Mouse (Mus musculus) intestine, postnatal 0 days (tissue): ENCODE results near the gene Mrgpre. TPM values are rescaled to one million over a fixed set of nuclear protein-coding genes. Genes with fewer than 3 reads are reported as not detected.

Source experiments
- ATAC-seq: fragments of 200-750 bp; cut with Nextera tagmentation; 2 replicates; pipeline ENCODE4 v1.8.0; 2017; ENCODE audit warnings: mild to moderate bottlenecking, moderate TSS enrichment, moderate library complexity
- H3K27ac ChIP-seq: fragments of 300-500 bp; sonication (generic); 2 replicates; pipeline ENCODE4 v1.5.1; 2014; ENCODE audit warnings: mild to moderate bottlenecking, low read depth, low read length, moderate library complexity
- H3K27me3 ChIP-seq: fragments of 300-500 bp; sonication (generic); replicated peaks from 2 replicates; pipeline ENCODE4 v1.6.1; 2014; ENCODE audit warnings: low read length, mixed read lengths; ENCODE audit not compliant: control insufficient read depth, insufficient read depth
- H3K36me3 ChIP-seq: fragments of 300-500 bp; sonication (generic); 2 replicates; pipeline ENCODE4 v1.6.1; 2014; ENCODE audit warnings: mild to moderate bottlenecking, moderate library complexity; ENCODE audit not compliant: control insufficient read depth, insufficient read depth
- H3K4me1 ChIP-seq: fragments of 300-500 bp; sonication (generic); replicated peaks from 2 replicates; pipeline ENCODE4 v1.6.1; 2014; ENCODE audit warnings: antibody characterized with exemption, low read length, mixed read lengths; ENCODE audit not compliant: control insufficient read depth, insufficient read depth
- H3K4me2 ChIP-seq: fragments of 300-500 bp; sonication (generic); replicated peaks from 2 replicates; pipeline ENCODE4 v1.6.1; 2014; ENCODE audit warnings: low read depth, mild to moderate bottlenecking, moderate library complexity
- H3K4me3 ChIP-seq: fragments of 300-500 bp; sonication (generic); 2 replicates; pipeline ENCODE4 v1.5.1; 2014; ENCODE audit warnings: low read depth, low read length
- H3K9ac ChIP-seq: fragments of 300-500 bp; sonication (generic); 2 replicates; pipeline ENCODE4 v1.6.1; 2014; ENCODE audit warnings: mild to moderate bottlenecking, low read depth, low read length
- H3K9me3 ChIP-seq: fragments of 300-500 bp; sonication (generic); 2 replicates; pipeline ENCODE4 v1.6.1; 2016; ENCODE audit warnings: mixed run types; ENCODE audit not compliant: control insufficient read depth
- CTCF ChIP-seq: sonication (generic); IDR thresholded peaks from 2 replicates; pipeline ENCODE4 v1.5.1; 2016; ENCODE audit warnings: low read depth, mild to moderate bottlenecking, control low read depth, antibody characterized with exemption, moderate library complexity
- WGBS: fragments of 180-500 bp; shearing (Covaris S2); extraction: QIAGEN DNeasy Blood & Tissue Kit; methylation state at CpG from one replicate; pipeline ENCODE4 v1.1.7; 2014; 5-methylcytosine and 5-hydroxymethylcytosine counted together
- microRNA-seq: library from miRNA; unstranded; fragments of <30 nt; microRNA quantifications from one replicate; pipeline ENCODE4, GENCODE M21; 2016
- polyA plus RNA-seq: library from polyadenylated mRNA; unstranded; fragments of >200 nt; fragmentation: Nextera tagmentation; extraction: Ambion mirVana; gene quantifications from 2 replicates; pipeline ENCODE4 v1.2.1, GENCODE M21; 2015

Gene Mrgpre
- polyA plus RNA-seq, 1 experiment from 2014 or later = 1.5 TPM

DNA sequence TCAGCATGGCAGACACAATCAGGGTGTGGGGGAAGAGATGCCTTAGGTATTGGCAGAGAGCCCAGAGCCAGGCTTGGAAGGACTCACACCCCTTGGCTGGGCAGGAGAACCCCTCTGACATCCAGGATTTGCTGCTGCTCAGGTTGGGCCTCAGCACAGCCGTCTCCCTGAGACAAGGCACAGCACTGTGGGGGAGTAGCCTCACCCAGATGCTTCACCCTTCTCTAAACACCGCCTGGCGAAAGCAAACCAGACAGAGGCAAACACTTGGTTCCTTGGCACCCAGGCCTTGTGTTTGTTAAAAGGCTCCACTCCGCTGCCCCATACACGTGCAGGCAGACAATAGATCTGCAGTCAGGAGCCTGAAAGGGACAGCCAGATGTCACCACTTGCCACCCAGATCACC is 45.7 kb downstream of the Mrgpre start:
- H3K27me3 ChIP-seq = no peaks in the 10 kb centered on the region
- no peaks in the 10 kb centered on the region for H3K9me3 ChIP-seq
- peak; percentile 25; the same call in 1 of the 2 replicates for ATAC-seq
- 39% methylated on average over 5 of the region's 5 CpGs for WGBS
- 0 out of 2 replicates have a peak overlapping the region, but pooled peaks have one; percentile 24 for H3K9ac ChIP-seq
- no peak overlapping the region; the same call in 1 of the 2 replicates for H3K27ac ChIP-seq
- peak overlapping the region; percentile 89 for H3K4me2 ChIP-seq
- peaks cover 9% of the 10 kb centered on the region; the same call in 1 of the 2 replicates for H3K4me1 ChIP-seq
- peaks cover 3% of the 10 kb centered on the region; the same call in 1 of the 2 replicates for H3K36me3 ChIP-seq
- no peak for TF ChIP-seq CTCF
- H3K4me3 ChIP-seq = peak overlapping the region; percentile 70; the same call in 1 of the 2 replicates

GRCm38 (mm10) chr7:143738194-143738593 is 46.1 kb downstream of the Mrgpre start:
- 34% methylated on average over 6 of the region's 6 CpGs for WGBS

DNA sequence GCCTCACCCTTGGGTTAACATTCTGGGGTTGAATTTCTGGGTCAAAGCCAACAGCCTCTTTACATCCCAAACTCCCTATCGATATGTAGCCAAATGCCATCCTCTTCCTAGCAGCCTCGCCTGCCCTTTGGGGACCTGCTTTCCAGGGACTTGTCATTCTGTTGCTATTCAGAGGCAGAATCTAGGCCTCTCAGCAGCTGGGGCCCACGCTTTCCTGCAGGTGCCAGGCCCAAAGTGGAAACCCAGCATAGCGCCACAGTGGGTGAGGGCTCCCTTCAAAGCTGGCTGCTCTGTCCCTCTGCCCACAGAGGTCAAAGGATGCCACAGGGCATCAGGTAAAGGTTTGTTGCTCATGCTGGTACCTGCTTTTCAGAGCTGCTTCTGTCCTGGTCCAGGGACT is 50.6 kb downstream of the Mrgpre start:
- 92% methylated on average over 4 of the region's 4 CpGs for WGBS

More at GRCm38 (mm10) chr7:143738194-143738593, 46.1 kb downstream of the Mrgpre start:
- TF ChIP-seq CTCF = no peak
- Histone ChIP-seq H3K36me3 (peaks cover 3% of the 10 kb centered on the region; the same call in 1 of the 2 replicates), H3K9me3 (no peaks in the 10 kb centered on the region), H3K9ac (0 out of 2 replicates have a peak overlapping the region, but pooled peaks have one; percentile 24), H3K4me2 (peak overlapping the region; percentile 89), H3K27me3 (no peaks in the 10 kb centered on the region), H3K27ac (no peak overlapping the region; the same call in 1 of the 2 replicates), H3K4me3 (no peak overlapping the region), H3K4me1 (peaks cover 9% of the 10 kb centered on the region; the same call in 1 of the 2 replicates)
- ATAC-seq = no peak

GRCm38 (mm10) chr7:143729886-143730285 is 54.4 kb downstream of the Mrgpre start:
- WGBS = 67% methylated on average over 10 of the region's 10 CpGs
- no peaks in the 10 kb centered on the region for H3K27me3 ChIP-seq
- no peaks in the 10 kb centered on the region for H3K9me3 ChIP-seq
- no peak overlapping the region for H3K4me3 ChIP-seq
- H3K4me1 ChIP-seq = no peaks in the 10 kb centered on the region
- no peak overlapping the region for H3K9ac ChIP-seq
- H3K36me3 ChIP-seq = peaks cover under 1% of the 10 kb centered on the region; the same call in 1 of the 2 replicates
- no peak overlapping the region for H3K27ac ChIP-seq
- no peak for ATAC-seq
- TF ChIP-seq CTCF = no peak
- no peak overlapping the region for H3K4me2 ChIP-seq

More for the DNA sequence above, 50.6 kb downstream of the Mrgpre start:
- TF ChIP-seq CTCF = no peak
- H3K4me2 ChIP-seq = no peak overlapping the region
- no peak overlapping the region for H3K9ac ChIP-seq
- no peak for ATAC-seq
- H3K27ac ChIP-seq = no peak overlapping the region
- no peaks in the 10 kb centered on the region for H3K9me3 ChIP-seq
- H3K27me3 ChIP-seq = no peaks in the 10 kb centered on the region
- H3K36me3 ChIP-seq = peaks cover 3% of the 10 kb centered on the region; the same call in 1 of the 2 replicates
- H3K4me1 ChIP-seq = peaks cover 6% of the 10 kb centered on the region; the same call in 1 of the 2 replicates
- no peak overlapping the region for H3K4me3 ChIP-seq

Small RNA genes within 50 kb of the gene (microRNA-seq; reads per million reads assigned to microRNA genes)
- not detected for gene Gm22064

Other genes with a start within 250 kb of the Mrgpre start
- gene Nap1l4, start 235.4 kb downstream of the Mrgpre start, polyA plus RNA-seq = 79.9 and 85.0 TPM in 2 replicates
- 19.3 and 21.1 TPM in 2 replicates for gene Cars, start 184.4 kb downstream of the Mrgpre start, polyA plus RNA-seq
- 0.27 TPM in 2 replicates for gene Tnfrsf26, start 155.8 kb downstream of the Mrgpre start, polyA plus RNA-seq
- gene Tnfrsf22, start 134.8 kb downstream of the Mrgpre start, polyA plus RNA-seq = 2.7 and 3.1 TPM in 2 replicates
- 5.1 and 6.3 TPM in 2 replicates for gene Tnfrsf23, start 98.6 kb downstream of the Mrgpre start, polyA plus RNA-seq
- gene Osbpl5, start 27.5 kb downstream of the Mrgpre start, polyA plus RNA-seq = 11.3 and 13.1 TPM in 2 replicates
- not detected in 2 replicates for gene Mrgprg, start 17.5 kb downstream of the Mrgpre start, polyA plus RNA-seq
- gene Nadsyn1, start 38.3 kb upstream of the Mrgpre start, polyA plus RNA-seq = 24.8 and 26.4 TPM in 2 replicates
- 30.4 and 31.2 TPM in 2 replicates for gene Dhcr7, start 38.6 kb upstream of the Mrgpre start, polyA plus RNA-seq
- not detected in 2 replicates for gene Gm498, start 82.3 kb upstream of the Mrgpre start, polyA plus RNA-seq
- 0.68 and 0.74 TPM in 2 replicates for gene Shank2, start 217.4 kb upstream of the Mrgpre start, polyA plus RNA-seq